Mouse (Mus musculus) heart, embryonic 12.5 days (tissue): ENCODE data around the gene Zscan4e. TPM values are rescaled to one million over a fixed set of nuclear protein-coding genes. Genes with fewer than 3 reads are reported as not detected.
"Not testable (repeated sequence)": the region's sequence is repeated elsewhere in the genome, so short reads cannot be mapped to it uniquely, and the experiment has no call there.

Experiments used
- ATAC-seq: fragments of 200-750 bp; cut with Nextera tagmentation; 2 replicates; pipeline ENCODE4 v1.8.0; 2017; ENCODE audit warnings: moderate TSS enrichment, moderate library complexity; ENCODE audit not compliant: insufficient number of reproducible peaks, low FRiP score
- H3K27ac ChIP-seq: fragments of 300-500 bp; sonication (generic); 2 replicates; pipeline ENCODE4 v1.5.1; 2016; ENCODE audit warnings: mild to moderate bottlenecking, moderate library complexity; ENCODE audit not compliant: poor library complexity, severe bottlenecking
- H3K27me3 ChIP-seq: fragments of 300-500 bp; sonication (generic); replicated peaks from 2 replicates; pipeline ENCODE4 v1.6.1; 2016; ENCODE audit warnings: mild to moderate bottlenecking, moderate library complexity
- H3K36me3 ChIP-seq: fragments of 300-500 bp; sonication (generic); 2 replicates; pipeline ENCODE4 v1.6.1; 2016; ENCODE audit warnings: mild to moderate bottlenecking, moderate library complexity
- H3K4me1 ChIP-seq: fragments of 300-500 bp; sonication (generic); replicated peaks from 2 replicates; pipeline ENCODE4 v1.6.1; 2016; ENCODE audit warnings: mild to moderate bottlenecking
- H3K4me2 ChIP-seq: fragments of 300-500 bp; sonication (generic); 2 replicates; pipeline ENCODE4 v1.6.1; 2016; ENCODE audit warnings: mild to moderate bottlenecking, moderate library complexity
- H3K4me3 ChIP-seq: fragments of 300-500 bp; sonication (generic); 2 replicates; pipeline ENCODE4 v1.5.1; 2016; ENCODE audit warnings: mild to moderate bottlenecking
- H3K9ac ChIP-seq: fragments of 300-500 bp; sonication (generic); 2 replicates; pipeline ENCODE4 v1.6.1; 2016; ENCODE audit warnings: mild to moderate bottlenecking, moderate library complexity
- H3K9me3 ChIP-seq: fragments of 300-500 bp; sonication (generic); replicated peaks from 2 replicates; pipeline ENCODE4 v1.6.1; 2016; ENCODE audit warnings: mild to moderate bottlenecking, moderate library complexity
- microRNA-seq: library from miRNA; unstranded; fragments of <30 nt; microRNA quantifications from one replicate; pipeline ENCODE4, GENCODE M21; 2017
- polyA plus RNA-seq: library from polyadenylated mRNA; unstranded; fragments of >200 nt; fragmentation: Nextera tagmentation; extraction: Ambion mirVana; gene quantifications from 2 replicates; pipeline ENCODE4 v1.2.1, GENCODE M21; 2016

Gene Zscan4e
- not detected in 2 replicates for polyA plus RNA-seq

DNA sequence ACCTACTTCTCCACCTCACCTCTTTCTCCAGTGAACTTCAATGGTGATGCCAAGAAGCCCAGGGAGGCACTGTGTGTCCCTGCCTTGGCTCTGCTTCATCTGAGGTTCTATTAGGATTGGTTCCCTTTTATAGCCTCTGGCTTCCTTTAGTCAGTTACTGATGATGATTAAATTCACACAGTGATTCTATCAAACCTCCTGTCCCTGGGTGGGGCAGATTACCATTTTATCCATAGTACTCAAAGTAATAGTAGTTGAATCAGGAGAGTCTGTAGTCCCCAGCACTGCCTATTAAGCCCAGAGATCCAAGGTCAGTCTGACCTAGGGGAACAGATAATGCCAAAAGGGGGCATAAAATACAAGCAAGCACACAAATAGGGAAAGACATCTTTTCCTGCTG lies at the start of gene Zscan4e:
Gene Zscan4e (minus strand): TSS at position 101 of the 400 bp plus-strand sequence.
- H3K9me3 ChIP-seq, H3K27me3 ChIP-seq, H3K36me3 ChIP-seq, H3K27ac ChIP-seq, ATAC-seq, H3K4me2 ChIP-seq, H3K9ac ChIP-seq, H3K4me1 ChIP-seq, H3K4me3 ChIP-seq: not testable (repeated sequence)

Small RNA genes lying within 50 kb of the gene (microRNA-seq; reads per million reads assigned to microRNA genes)
- not detected for gene Gm23087
- gene Gm26248: not detected

Other genes starting within 250 kb of the Zscan4e start
- gene Zscan4-ps1, start 241.0 kb downstream of the Zscan4e start, polyA plus RNA-seq: not detected in 2 replicates
- not detected in 2 replicates for gene Zscan4d, start 144.5 kb downstream of the Zscan4e start, polyA plus RNA-seq
- not detected in 2 replicates for gene Zscan4f, start 87.2 kb upstream of the Zscan4e start, polyA plus RNA-seq
- gene Zscan4-ps2, start 203.6 kb upstream of the Zscan4e start, polyA plus RNA-seq: not detected in 2 replicates